Mouse (Mus musculus): ENCODE results near the gene Pard3.

- no peak for TF ChIP-seq POLR2A (IDR thresholded peaks at IDR 0.05; ENCODE audit: control insufficient read depth, extremely low read depth, insufficient read depth, low read length, poor library complexity)
- no peak for TF ChIP-seq CTCF (IDR thresholded peaks at IDR 0.05; ENCODE audit: borderline replicate concordance, control insufficient read depth, extremely low read depth, insufficient read depth, low read length, poor library complexity)
These were observed 536.9 kb downstream of the Pard3 start for GRCm38 (mm10) chr8:127600641-127601040.
